Mouse (Mus musculus) heart, embryonic 12.5 days (tissue): Measurements from ENCODE around the gene Tas2r114. TPM values are rescaled to one million over a fixed set of nuclear protein-coding genes. Genes with fewer than 3 reads are reported as not detected.

Source experiments
- ATAC-seq: fragments of 200-750 bp; cut with Nextera tagmentation; 2 replicates; pipeline ENCODE4 v1.8.0; 2017; ENCODE audit warnings: moderate TSS enrichment, moderate library complexity; ENCODE audit not compliant: insufficient number of reproducible peaks, low FRiP score
- H3K27ac ChIP-seq: fragments of 300-500 bp; sonication (generic); 2 replicates; pipeline ENCODE4 v1.5.1; 2016; ENCODE audit warnings: mild to moderate bottlenecking, moderate library complexity; ENCODE audit not compliant: poor library complexity, severe bottlenecking
- H3K27me3 ChIP-seq: fragments of 300-500 bp; sonication (generic); replicated peaks from 2 replicates; pipeline ENCODE4 v1.6.1; 2016; ENCODE audit warnings: mild to moderate bottlenecking, moderate library complexity
- H3K36me3 ChIP-seq: fragments of 300-500 bp; sonication (generic); 2 replicates; pipeline ENCODE4 v1.6.1; 2016; ENCODE audit warnings: mild to moderate bottlenecking, moderate library complexity
- H3K4me1 ChIP-seq: fragments of 300-500 bp; sonication (generic); replicated peaks from 2 replicates; pipeline ENCODE4 v1.6.1; 2016; ENCODE audit warnings: mild to moderate bottlenecking
- H3K4me2 ChIP-seq: fragments of 300-500 bp; sonication (generic); 2 replicates; pipeline ENCODE4 v1.6.1; 2016; ENCODE audit warnings: mild to moderate bottlenecking, moderate library complexity
- H3K4me3 ChIP-seq: fragments of 300-500 bp; sonication (generic); 2 replicates; pipeline ENCODE4 v1.5.1; 2016; ENCODE audit warnings: mild to moderate bottlenecking
- H3K9ac ChIP-seq: fragments of 300-500 bp; sonication (generic); 2 replicates; pipeline ENCODE4 v1.6.1; 2016; ENCODE audit warnings: mild to moderate bottlenecking, moderate library complexity
- H3K9me3 ChIP-seq: fragments of 300-500 bp; sonication (generic); replicated peaks from 2 replicates; pipeline ENCODE4 v1.6.1; 2016; ENCODE audit warnings: mild to moderate bottlenecking, moderate library complexity
- WGBS: fragments of 180-500 bp; shearing (Covaris S2); methylation state at CpG from one replicate; pipeline ENCODE4 v1.1.7; 2016; 5-methylcytosine and 5-hydroxymethylcytosine counted together
- polyA plus RNA-seq: library from polyadenylated mRNA; unstranded; fragments of >200 nt; fragmentation: Nextera tagmentation; extraction: Ambion mirVana; gene quantifications from 2 replicates; pipeline ENCODE4 v1.2.1, GENCODE M21; 2016

The Tas2r114 gene
- not detected in 2 replicates for polyA plus RNA-seq

- H3K27me3 ChIP-seq = no peaks in the 10 kb centered on the region
- no peak within 1 kb of the TSS for H3K9ac ChIP-seq
- H3K27ac ChIP-seq = no peak within 1 kb of the TSS
- no peak for ATAC-seq
- no peaks in the 10 kb centered on the region for H3K4me1 ChIP-seq
- H3K36me3 ChIP-seq = no peaks in the 10 kb centered on the region
- H3K4me2 ChIP-seq = no peak within 1 kb of the TSS
- H3K4me3 ChIP-seq = no peak within 1 kb of the TSS
- peaks cover 8% of the 10 kb centered on the region for H3K9me3 ChIP-seq
Observed at GRCm38 (mm10) chr6:131689963-131690362, at the start of gene Tas2r114. Gene Tas2r114, minus strand, starts transcription at chr6:131690063.

DNA sequence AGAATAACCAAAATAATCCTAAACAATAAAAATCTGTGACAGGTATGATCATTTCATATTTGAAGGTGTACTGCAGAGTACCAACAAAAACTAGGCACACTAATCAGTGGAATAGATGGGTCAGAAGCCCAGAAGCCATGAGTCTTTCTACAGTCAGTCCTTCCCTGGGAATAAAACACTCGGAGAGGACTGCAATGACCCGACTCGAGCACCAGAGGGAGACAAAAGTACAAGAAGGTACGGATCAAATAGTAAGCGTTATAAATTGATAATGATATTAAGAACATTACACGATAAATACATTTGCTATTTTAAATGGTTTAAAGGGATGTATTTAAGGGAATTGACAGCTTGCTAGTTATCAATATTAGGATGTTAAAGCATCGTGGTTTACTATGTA is 22.9 kb upstream of the Tas2r114 start:
- no peak overlapping the region for H3K4me2 ChIP-seq
- no peak overlapping the region for H3K27ac ChIP-seq
- no peaks in the 10 kb centered on the region for H3K4me1 ChIP-seq
- H3K36me3 ChIP-seq = no peaks in the 10 kb centered on the region
- 0 out of 2 replicates have a peak, but pooled peaks cover 11% of the 10 kb centered on the region for H3K9me3 ChIP-seq
- no peak overlapping the region for H3K9ac ChIP-seq
- no peak for ATAC-seq
- no peak overlapping the region for H3K4me3 ChIP-seq
- H3K27me3 ChIP-seq = no peaks in the 10 kb centered on the region
- 32% methylated on average over 7 of the region's 7 CpGs for WGBS

- Histone ChIP-seq H3K9ac (no peak within 1 kb of the TSS), H3K4me3 (no peak within 1 kb of the TSS), H3K27ac (no peak within 1 kb of the TSS), H3K27me3 (no peaks in the 10 kb centered on the region), H3K4me1 (no peaks in the 10 kb centered on the region), H3K4me2 (no peak within 1 kb of the TSS), H3K36me3 (no peaks in the 10 kb centered on the region), H3K9me3 (peaks cover 11% of the 10 kb centered on the region)
- WGBS = 77% methylated on average over 1 of the region's 1 CpGs
- ATAC-seq = no peak
Observed at GRCm38 (mm10) chr6:131687395-131687794, 2.5 kb downstream of the Tas2r114 start, which contains the start of gene Tas2r105. Gene Tas2r105, minus strand, starts transcription at chr6:131687495.

GRCm38 (mm10) chr6:131685644-131686043 is 4.2 kb downstream of the Tas2r114 start, which contains the start of gene Tas2r104:
Gene Tas2r104, minus strand, starts transcription at chr6:131685744.
- Histone ChIP-seq H3K36me3 (no peaks in the 10 kb centered on the region), H3K27me3 (no peaks in the 10 kb centered on the region), H3K4me3 (no peak within 1 kb of the TSS), H3K9me3 (peaks cover 3% of the 10 kb centered on the region; the same call in 1 of the 2 replicates), H3K4me2 (no peak within 1 kb of the TSS), H3K27ac (no peak within 1 kb of the TSS), H3K4me1 (no peaks in the 10 kb centered on the region), H3K9ac (no peak within 1 kb of the TSS)
- ATAC-seq = no peak
- 63% methylated on average over 1 of the region's 1 CpGs for WGBS

DNA sequence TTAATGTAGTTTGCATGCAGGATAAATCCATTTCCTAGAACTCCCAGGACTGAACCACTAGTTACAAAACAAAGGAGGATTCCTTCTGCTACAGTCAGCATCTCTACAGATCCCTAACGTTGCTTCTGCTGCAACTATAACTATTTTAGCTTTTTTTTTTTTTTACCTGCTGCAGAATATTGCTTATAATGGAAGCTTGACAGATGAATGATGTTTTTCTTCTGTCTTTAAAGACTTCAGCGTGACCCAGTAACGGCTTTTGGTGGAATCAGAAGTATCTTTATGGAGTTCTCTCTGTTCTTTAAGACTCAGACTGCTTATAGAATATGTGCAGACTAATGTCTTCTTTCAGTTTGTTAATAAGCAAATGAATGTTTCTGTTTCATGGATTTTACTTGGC is 11.1 kb downstream of the Tas2r114 start, which contains the start of gene Tas2r106:
Gene Tas2r106 (minus strand): TSS at position 101 of the 400 bp plus-strand sequence.
- no peak within 1 kb of the TSS for H3K4me2 ChIP-seq
- H3K9me3 ChIP-seq = peaks cover 8% of the 10 kb centered on the region
- H3K9ac ChIP-seq = no peak within 1 kb of the TSS
- H3K4me1 ChIP-seq = no peaks in the 10 kb centered on the region
- no peak within 1 kb of the TSS for H3K4me3 ChIP-seq
- H3K27me3 ChIP-seq = no peaks in the 10 kb centered on the region
- no peak for ATAC-seq
- no peak within 1 kb of the TSS for H3K27ac ChIP-seq
- WGBS = 61% methylated on average over 3 of the region's 3 CpGs
- H3K36me3 ChIP-seq = no peaks in the 10 kb centered on the region

DNA sequence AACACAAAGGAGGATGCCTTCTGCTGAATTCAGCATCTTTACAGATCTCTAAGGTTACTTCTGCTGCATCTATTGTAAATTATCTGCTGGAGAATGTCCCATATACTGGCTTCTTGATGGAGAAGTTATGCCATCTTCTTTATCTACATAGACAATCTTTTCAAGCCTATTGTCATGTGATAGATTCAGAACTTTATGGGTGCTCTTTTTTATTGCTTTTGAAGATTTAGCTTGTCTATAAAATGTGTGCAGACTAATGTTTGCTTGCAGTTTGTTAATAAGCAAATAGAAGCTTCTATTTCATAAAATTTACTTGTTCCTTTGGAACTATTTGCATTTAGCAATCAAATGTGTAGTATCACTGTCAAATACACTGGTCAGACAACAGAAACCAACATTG is 29.8 kb downstream of the Tas2r114 start, which contains the start of gene Tas2r107:
Gene Tas2r107 (minus strand): TSS at position 101 of the 400 bp plus-strand sequence.
- ATAC-seq = no peak
- H3K27ac ChIP-seq = no peak within 1 kb of the TSS
- H3K4me3 ChIP-seq = no peak within 1 kb of the TSS
- H3K4me2 ChIP-seq = no peak within 1 kb of the TSS
- peaks cover 10% of the 10 kb centered on the region for H3K9me3 ChIP-seq
- H3K9ac ChIP-seq = no peak within 1 kb of the TSS
- no peaks in the 10 kb centered on the region for H3K27me3 ChIP-seq
- no peaks in the 10 kb centered on the region for H3K36me3 ChIP-seq
- no peaks in the 10 kb centered on the region for H3K4me1 ChIP-seq

Other genes with a start within 250 kb of the Tas2r114 start
- gene 5430401F13Rik, start 203.7 kb downstream of the Tas2r114 start, polyA plus RNA-seq = not detected in 2 replicates
- gene Gm6619, start 203.7 kb downstream of the Tas2r114 start, polyA plus RNA-seq = not detected in 2 replicates
- not detected in 2 replicates for gene Tas2r130, start 59.2 kb downstream of the Tas2r114 start, polyA plus RNA-seq
- not detected in 2 replicates for gene Tas2r107, start 29.9 kb downstream of the Tas2r114 start, polyA plus RNA-seq
- not detected in 2 replicates for gene Tas2r106, start 11.2 kb downstream of the Tas2r114 start, polyA plus RNA-seq
- not detected in 2 replicates for gene Tas2r104, start 4.3 kb downstream of the Tas2r114 start, polyA plus RNA-seq
- not detected in 2 replicates for gene Tas2r105, start 2.6 kb downstream of the Tas2r114 start, polyA plus RNA-seq